Mouse (Mus musculus) megakaryocyte, embryonic 14.5 days (primary cell): ENCODE results near the gene Ugt3a1. TPM values are rescaled to one million over a fixed set of nuclear protein-coding genes. Genes with fewer than 3 reads are reported as not detected.
A peak's percentile ranks its signal among the peaks of the same experiment; 100 is the strongest.
"Not testable (repeated sequence)": the region's sequence is repeated elsewhere in the genome, so short reads cannot be mapped to it uniquely, and the experiment has no call there.

Source experiments
- H3K27me3 ChIP-seq: replicated peaks from 2 replicates; pipeline ENCODE3; 2012; ENCODE audit warnings: inconsistent platforms
- H3K36me3 ChIP-seq: replicated peaks from 2 replicates; pipeline ENCODE3; 2012; ENCODE audit warnings: low read length, inconsistent platforms, mixed read lengths
- H3K4me1 ChIP-seq: 2 replicates; pipeline ENCODE4 v1.6.1; 2012; ENCODE audit warnings: inconsistent platforms
- H3K4me3 ChIP-seq: replicated peaks from 2 replicates; pipeline ENCODE3; 2012; ENCODE audit warnings: moderate library complexity, mild to moderate bottlenecking, inconsistent platforms
- H3K9me3 ChIP-seq: 2 replicates; pipeline ENCODE4 v1.6.1; 2012; ENCODE audit warnings: inconsistent platforms
- FLI1 ChIP-seq: IDR thresholded peaks from 2 replicates; pipeline ENCODE4 v1.6.1; 2012; ENCODE audit warnings: low read length, inconsistent platforms, mixed read lengths
- GATA1 ChIP-seq: IDR thresholded peaks from 3 replicates; pipeline ENCODE4 v1.6.1; 2012; ENCODE audit warnings: mixed read lengths, low read length, inconsistent platforms, borderline replicate concordance
- polyA plus RNA-seq: library from polyadenylated mRNA; stranded (reverse); fragments of >175 nt; gene quantifications from 2 replicates; pipeline ENCODE4 v1.2.3, GENCODE M21; 2012; ENCODE audit warnings: low replicate concordance; ENCODE audit not compliant: insufficient read depth

The Ugt3a1 gene
- not detected in 2 replicates for polyA plus RNA-seq

DNA sequence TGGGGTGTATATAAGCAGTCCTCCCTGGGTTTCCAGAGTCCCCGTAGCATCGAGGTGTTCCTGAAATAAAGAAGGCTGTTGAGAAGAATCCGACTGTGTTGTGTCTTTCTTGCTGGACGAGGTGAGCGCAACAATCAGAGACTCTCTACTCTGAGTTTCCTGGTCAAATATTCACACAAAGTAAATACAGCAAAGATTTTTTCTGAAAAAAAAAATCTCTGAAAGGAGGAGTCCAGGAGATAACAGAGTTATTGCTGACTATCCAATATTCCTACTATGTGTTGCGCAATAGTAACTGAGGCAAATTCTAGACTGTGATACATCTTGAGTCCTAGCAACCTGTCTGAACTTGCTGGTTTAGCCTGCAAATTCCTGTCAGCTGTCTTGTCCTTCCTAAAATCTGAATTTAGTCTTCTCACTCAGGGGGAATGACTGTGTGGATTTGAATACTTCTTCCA is at the start of gene Ugt3a1:
TSS of gene Ugt3a1 (plus strand) at position 51 of the 458 bp plus-strand sequence.
- Histone ChIP-seq H3K4me1 (peaks cover 2% of the 10 kb centered on the region), H3K9me3 (no peaks in the 10 kb centered on the region), H3K27me3 (no peaks in the 10 kb centered on the region), H3K4me3 (no peak within 1 kb of the TSS), H3K36me3 (no peaks in the 10 kb centered on the region)
- TF ChIP-seq GATA1 (no peak), FLI1 (no peak)

DNA sequence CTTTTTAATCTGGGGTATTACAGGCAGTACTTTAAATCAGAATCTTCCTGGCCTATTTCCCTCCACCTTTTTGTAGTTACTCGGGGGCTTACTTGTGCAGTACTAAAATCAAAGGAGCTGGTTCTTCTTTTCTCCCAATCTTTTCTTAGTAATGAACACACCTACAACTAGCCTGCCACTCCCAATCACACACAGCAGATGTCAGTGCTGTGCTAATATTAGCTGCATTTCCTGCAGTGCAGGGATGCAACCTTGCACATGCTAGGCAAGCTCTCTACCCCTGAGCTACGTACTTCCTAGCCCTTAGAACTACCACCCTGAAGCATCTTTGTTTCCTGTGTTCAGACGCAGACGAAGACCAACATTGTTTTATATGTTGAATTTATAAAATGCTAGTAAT is 45.8 kb upstream of the Ugt3a1 start:
- H3K9me3 ChIP-seq, H3K4me3 ChIP-seq, H3K4me1 ChIP-seq, H3K27me3 ChIP-seq, H3K36me3 ChIP-seq: not testable (repeated sequence)

DNA sequence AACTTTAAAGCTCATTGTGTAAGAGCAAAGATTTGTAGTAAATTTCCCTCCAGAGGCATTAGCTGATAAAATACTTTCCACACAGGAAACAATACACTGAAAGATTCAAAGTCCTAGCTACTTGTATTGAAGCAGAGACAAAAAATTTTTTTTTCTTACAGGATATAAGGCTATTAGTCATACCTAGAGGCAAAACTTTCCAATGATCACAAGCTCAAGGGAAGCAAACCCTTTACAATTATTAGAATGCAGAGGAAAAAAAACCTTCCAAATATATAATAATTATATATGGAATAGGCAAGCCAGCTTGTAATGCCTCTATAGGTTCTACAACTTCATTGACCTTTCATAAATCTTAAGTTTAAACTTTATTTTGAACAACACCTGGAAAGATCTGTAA is 30.3 kb upstream of the Ugt3a1 start:
- TF ChIP-seq FLI1 (no peak), GATA1 (no peak)
- Histone ChIP-seq H3K36me3 (no peaks in the 10 kb centered on the region), H3K9me3 (no peaks in the 10 kb centered on the region), H3K4me1 (no peaks in the 10 kb centered on the region), H3K27me3 (no peaks in the 10 kb centered on the region), H3K4me3 (no peak overlapping the region)

DNA sequence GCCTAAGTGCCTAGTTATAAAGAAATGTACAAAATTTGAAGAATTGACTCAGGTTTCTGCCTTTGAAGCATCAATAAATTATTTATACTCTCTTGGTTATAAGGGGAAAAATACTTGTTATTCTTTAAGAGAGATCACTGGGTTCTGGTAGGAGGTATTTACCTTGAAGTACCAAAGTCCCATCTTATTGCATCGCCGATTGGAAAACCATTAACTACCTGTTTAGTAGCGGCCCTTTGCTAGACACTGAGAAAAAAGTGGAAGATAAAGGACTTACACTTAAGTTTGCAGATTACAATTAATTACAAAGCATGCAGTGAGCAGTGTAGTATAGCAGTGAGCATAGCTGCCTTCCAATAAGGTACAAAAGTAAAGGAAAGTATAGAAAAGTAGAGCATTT is 23.8 kb upstream of the Ugt3a1 start:
- TF ChIP-seq GATA1: no peak
- no peak for TF ChIP-seq FLI1
- H3K27me3 ChIP-seq: no peaks in the 10 kb centered on the region
- H3K4me1 ChIP-seq: no peaks in the 10 kb centered on the region
- no peaks in the 10 kb centered on the region for H3K36me3 ChIP-seq
- no peak overlapping the region for H3K4me3 ChIP-seq
- no peaks in the 10 kb centered on the region for H3K9me3 ChIP-seq

DNA sequence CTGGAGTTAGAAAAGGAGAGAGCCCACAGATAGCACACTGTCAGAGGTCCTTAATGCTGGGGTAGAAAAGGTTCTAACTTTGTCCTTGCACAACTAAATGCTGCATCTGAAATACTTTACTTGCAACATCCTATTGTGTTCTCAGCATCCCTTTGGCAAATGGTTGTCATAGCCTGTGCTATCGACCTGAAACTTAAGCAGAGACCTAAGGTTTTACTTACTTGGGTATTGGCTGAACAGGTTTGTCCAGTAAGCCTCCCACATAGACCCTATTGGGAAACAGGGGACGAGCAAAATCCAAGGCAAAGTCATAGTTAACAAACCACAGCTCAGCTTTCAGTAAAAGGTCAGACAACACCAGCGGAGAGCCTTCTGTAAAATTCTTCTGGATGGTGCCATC is 16.1 kb upstream of the Ugt3a1 start:
- no peak for TF ChIP-seq GATA1
- no peak for TF ChIP-seq FLI1
- no peaks in the 10 kb centered on the region for H3K9me3 ChIP-seq
- no peaks in the 10 kb centered on the region for H3K4me1 ChIP-seq
- H3K27me3 ChIP-seq: no peaks in the 10 kb centered on the region
- no peak overlapping the region for H3K4me3 ChIP-seq
- no peaks in the 10 kb centered on the region for H3K36me3 ChIP-seq

DNA sequence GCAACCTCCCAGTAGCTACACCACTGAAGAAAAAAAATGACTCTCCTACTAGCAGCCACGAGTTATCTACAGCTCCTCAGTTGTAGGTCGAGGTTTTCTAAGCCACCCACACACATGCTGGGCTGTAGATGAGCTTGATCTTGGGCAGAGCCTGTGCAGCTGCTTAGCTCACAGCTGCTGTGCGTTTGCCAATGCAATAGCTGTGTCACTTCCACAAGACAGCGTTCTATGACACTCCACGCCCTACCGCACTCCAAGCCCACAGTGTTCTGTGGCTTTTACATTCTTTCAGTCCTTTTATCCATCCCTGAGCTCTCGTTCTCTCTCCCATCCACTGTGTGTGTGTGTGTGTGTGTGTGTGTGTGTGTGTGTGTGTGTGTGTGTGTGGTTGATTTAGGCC is 4.8 kb upstream of the Ugt3a1 start:
- Histone ChIP-seq H3K4me3 (peak overlapping the region; percentile 71), H3K4me1 (peaks cover 5% of the 10 kb centered on the region), H3K36me3 (no peaks in the 10 kb centered on the region), H3K9me3 (peaks cover 2% of the 10 kb centered on the region; the same call in 1 of the 2 replicates), H3K27me3 (no peaks in the 10 kb centered on the region)
- TF ChIP-seq GATA1: no peak
- TF ChIP-seq FLI1: no peak

DNA sequence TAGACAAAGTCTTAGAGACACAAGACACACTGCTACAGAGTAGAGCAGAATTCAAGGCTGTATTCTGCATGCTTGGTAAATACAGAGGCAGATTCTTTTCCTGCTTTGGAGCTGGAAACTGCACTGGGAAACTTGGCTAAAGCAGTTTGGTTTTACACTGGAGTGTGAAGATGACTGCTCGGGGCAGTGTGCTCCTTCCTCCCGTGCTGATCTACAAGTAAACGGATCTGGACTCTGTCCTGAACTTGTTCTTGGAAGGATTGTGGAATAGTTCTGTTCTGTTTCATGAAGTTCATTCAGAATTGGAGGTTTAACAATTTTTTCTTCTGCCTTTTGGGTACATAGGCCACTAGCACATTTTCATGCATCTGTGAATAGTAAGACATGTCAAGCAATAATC is 2.3 kb downstream of the Ugt3a1 start:
- peaks cover 4% of the 10 kb centered on the region for H3K9me3 ChIP-seq
- TF ChIP-seq FLI1 (no peak), GATA1 (no peak)

DNA sequence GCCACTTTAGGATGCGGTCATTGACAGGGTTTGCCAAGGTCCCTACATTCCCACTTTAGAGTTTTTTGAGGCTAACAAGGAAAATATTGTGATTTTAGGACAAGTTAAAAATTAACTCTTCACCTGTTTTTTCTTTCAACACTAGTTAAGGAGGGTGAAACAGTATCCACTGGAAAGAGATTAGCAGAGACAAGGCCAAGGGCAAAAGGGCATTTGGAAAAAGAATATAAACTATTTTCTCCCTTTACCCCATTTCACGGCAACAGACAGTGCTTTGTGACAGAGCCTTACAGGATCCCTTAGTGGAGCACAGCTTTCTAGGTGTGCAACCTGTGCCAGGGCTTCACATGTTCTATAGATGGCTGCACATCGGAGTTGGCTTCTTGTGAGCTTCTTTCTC is 2.9 kb downstream of the Ugt3a1 start:
- Histone ChIP-seq H3K27me3 (no peaks in the 10 kb centered on the region), H3K4me1 (no peaks in the 10 kb centered on the region), H3K4me3 (no peak overlapping the region), H3K36me3 (no peaks in the 10 kb centered on the region), H3K9me3 (peaks cover 4% of the 10 kb centered on the region)
- TF ChIP-seq GATA1: no peak
- no peak for TF ChIP-seq FLI1

More for the DNA sequence above, 2.3 kb downstream of the Ugt3a1 start:
- Histone ChIP-seq H3K27me3 (no peaks in the 10 kb centered on the region), H3K4me1 (no peaks in the 10 kb centered on the region), H3K4me3 (no peak overlapping the region), H3K36me3 (no peaks in the 10 kb centered on the region)

DNA sequence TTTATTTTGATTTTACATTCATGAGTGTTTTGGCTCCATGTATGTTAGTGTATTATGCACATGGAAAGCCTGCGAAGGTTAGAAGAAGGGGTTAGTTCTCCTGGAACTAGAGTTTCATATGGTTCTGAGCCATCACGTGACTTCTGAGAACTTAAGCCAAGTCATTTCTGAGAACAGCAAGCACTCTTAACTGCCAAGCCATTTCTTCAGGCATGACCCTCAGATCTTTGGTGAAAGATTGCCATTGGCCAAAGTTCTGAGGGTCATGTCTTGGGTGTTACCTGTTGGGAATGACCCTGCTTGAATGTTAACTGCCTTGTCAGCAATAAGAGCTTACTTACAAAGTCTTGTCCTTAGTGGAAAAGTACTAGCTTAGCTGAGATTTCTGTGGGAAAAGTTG is 6.5 kb downstream of the Ugt3a1 start:
- no peaks in the 10 kb centered on the region for H3K4me1 ChIP-seq
- no peak for TF ChIP-seq GATA1
- no peak for TF ChIP-seq FLI1

DNA sequence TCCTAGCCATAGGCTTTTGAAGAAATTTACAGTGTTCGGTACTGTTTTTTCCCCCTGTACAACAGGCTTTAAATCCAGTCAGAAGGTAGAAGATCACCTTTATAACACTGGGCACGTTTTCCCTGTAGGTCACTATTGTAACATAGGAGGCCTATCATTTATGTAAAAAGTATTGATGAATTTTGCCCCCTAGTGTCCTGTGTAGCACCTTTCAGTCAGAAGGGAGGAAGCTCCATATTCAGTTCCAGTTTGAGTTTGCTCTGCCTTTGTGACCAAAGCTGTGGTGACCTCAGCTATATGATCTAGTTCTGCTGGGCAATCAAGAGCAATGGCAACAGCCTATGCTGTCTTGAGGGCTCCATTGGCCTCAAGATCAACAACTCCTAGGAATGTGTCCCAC is 13.0 kb downstream of the Ugt3a1 start:
- no peak overlapping the region for H3K4me3 ChIP-seq
- TF ChIP-seq FLI1: no peak
- no peak for TF ChIP-seq GATA1
- H3K27me3 ChIP-seq: no peaks in the 10 kb centered on the region
- H3K4me1 ChIP-seq: no peaks in the 10 kb centered on the region
- no peaks in the 10 kb centered on the region for H3K9me3 ChIP-seq
- H3K36me3 ChIP-seq: no peaks in the 10 kb centered on the region

More for the DNA sequence above, 6.5 kb downstream of the Ugt3a1 start:
- H3K36me3 ChIP-seq: no peaks in the 10 kb centered on the region
- H3K4me3 ChIP-seq: no peak overlapping the region
- H3K9me3 ChIP-seq: peaks cover 4% of the 10 kb centered on the region
- no peaks in the 10 kb centered on the region for H3K27me3 ChIP-seq

DNA sequence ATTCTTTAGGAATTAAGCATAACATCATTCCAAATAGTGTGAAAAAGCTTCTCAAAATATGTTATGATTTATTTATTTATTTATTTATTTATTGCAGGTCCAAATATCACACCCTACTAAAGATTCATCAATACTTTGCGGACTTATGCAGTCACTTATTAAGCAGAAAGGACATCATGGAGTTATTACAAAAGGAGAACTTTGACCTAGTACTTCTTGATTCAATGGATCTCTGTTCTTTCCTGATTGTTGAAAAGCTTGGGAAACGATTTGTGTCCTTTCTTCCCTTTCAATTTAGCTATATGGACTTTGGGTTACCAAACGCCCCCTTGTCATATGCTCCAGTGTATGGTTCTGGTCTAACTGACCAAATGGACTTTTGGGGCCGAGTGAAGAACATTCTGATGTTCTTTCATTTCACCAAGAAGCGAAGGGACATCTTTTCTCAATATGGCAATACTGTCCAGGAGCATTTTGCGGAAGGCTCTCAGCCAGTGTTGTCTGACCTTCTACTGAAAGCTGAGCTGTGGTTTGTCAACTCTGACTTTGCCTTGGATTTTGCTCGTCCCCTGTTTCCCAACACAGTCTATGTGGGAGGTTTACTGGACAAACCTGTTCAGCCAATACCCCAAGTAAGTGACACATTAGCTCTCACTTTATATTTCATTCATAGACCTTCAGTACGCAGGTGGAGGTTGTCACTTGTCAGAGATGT is 29.4 kb downstream of the Ugt3a1 start:
- TF ChIP-seq FLI1 (no peak), GATA1 (no peak)
- Histone ChIP-seq H3K4me1 (no peaks in the 10 kb centered on the region), H3K4me3 (no peak overlapping the region)

More for the DNA sequence above, 29.4 kb downstream of the Ugt3a1 start:
- Histone ChIP-seq H3K27me3 (no peaks in the 10 kb centered on the region), H3K36me3 (no peaks in the 10 kb centered on the region), H3K9me3 (no peaks in the 10 kb centered on the region)
